Mouse (Mus musculus): Measurements from ENCODE around the gene Gtf2h2.
"Not testable (repeated sequence)": the region's sequence is repeated elsewhere in the genome, so short reads cannot be mapped to it uniquely, and the experiment has no call there.

The Gtf2h2 gene

DNA sequence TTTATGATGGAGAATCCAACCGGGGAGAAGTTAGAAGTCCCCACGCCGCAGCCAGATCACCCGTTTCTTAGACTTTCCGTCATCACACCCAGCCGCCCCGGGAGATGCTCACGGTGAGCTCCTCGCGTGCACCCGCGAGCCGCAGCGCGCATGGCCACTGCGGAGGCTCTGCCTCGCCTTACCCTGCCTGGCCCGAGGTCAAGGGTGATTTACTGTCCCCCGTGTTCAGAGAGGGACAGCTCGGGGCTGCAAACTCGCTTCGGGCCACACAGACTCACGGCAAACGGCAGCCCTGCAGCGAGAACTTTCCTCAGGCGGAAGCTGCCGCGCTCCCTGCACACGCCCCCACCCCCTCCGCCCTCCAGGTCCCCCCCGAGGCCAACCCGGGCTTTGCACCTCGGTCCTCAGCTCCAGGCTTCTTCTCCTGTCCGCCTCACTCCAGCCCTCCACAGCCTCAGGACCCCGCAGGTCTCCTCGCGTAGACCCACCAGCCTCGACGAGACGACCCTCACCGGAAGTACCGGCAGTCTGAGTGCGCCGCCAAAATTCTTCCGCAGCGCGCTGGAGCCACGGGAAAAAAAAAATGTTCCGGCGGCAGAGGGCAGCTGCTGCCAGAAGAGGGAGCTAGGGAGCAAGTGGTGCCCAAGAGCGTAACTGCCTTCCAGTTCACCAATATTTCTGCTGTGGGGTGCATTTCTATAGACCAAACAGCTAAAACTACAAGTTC, at the start of gene Gtf2h2:
Gene Gtf2h2, minus strand, starts transcription at position 519 of the 727 bp plus-strand sequence.
- DNase-seq (ENCODE audit: low spot score), result peak; percentile 47

DNA sequence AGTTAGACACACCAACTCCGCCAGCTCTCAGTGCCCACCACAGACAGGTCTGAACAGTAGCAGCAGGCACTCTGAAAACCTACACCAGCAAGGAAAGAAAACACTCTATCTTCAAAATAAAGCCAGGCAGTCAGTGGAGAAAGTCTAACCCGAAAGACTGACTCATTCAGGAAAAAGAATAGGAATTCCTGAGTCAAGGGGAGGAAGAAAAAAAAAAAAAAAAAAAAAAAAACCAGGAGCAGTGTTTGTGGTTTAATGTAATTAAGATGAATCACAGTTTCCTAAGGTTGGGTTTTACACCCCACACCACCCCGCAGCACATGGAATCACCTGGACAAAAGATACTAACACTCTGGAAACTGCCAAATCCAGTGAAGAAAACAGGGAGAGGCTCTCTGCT, 43.8 kb upstream of the Gtf2h2 start:
- DNase-seq (ENCODE audit: low spot score), result no peak

DNA sequence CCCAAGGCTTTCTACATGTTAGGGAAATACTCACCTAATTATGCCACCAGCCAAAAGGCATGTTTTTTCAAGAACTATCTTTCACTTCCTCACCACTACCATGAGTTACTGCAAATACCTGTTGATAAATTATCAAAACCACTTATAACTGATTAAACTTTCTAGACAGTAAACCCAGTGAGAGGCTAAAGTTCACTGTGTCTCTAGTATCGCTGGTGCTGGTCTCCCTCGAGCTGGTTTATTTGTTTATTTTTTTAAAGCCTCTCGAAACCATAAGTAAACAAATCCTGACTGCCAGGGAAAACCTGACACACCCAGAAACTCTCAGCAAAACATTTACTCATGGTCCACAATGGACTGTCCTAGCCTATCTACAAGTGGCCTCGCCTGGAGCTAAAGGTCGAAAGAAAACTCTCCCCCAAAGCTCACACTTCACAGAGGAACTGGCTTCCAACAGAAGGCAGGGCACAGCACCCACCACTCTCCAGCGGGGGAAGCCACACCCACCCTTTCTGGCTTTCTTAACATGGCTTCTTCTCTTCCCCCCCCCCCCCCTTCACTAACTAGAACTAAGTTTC, 40.5 kb upstream of the Gtf2h2 start:
- DNase-seq (ENCODE audit: low spot score), result no peak

DNA sequence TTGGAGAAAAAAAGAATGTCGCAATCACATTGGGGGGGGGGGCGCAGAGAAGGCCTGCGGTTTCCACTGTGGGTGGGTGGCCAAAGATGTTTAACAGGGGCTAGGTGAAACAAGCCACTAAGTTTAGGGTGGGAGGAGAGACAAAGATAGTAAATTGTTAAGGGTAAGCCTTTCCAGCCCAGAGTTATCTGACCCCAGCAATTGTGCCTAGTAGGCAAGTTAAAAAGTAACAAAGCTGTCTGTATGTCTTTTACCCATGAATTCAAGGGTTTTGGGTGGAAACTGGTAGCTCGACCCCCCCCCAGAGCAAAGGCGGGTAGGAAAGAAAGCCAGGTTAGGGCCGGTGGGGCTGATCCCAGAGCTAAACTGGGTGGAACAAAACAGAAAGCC, 34.3 kb upstream of the Gtf2h2 start:
- no peak for DNase-seq (ENCODE audit: low spot score)

DNA sequence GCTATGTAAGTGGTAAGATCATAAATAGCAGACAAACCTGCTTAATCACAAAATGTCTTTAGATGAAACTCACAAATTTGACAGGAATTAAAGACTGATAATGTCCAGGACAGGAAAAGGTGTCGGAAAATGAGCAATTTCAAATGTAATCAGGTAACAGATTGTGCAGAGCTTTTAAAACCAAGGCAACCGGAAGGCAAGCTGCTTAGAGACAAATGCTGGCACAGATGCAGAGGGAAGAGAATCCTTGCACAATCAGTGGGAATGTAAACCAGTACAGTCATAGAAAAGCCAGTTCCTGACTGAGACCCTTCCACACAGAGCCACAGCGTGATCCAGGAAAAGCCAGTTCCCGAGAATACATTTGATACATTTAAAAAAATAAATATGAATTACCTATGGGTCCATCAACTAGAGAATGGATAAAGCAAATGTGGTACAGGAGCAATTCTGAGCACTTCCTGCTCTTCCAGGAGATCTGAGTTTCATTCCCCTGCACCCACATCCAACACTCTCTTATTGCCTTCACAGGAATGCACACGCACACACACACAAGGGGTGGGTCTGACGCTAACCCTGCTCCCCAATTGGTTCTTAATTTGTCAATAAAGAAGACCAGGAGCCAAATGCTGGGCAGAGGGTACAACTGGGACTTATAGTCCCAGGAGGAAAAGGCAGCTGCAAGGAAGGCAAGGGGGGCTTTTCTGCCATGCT, 33.7 kb upstream of the Gtf2h2 start:
- no peak for DNase-seq (ENCODE audit: low spot score)

DNA sequence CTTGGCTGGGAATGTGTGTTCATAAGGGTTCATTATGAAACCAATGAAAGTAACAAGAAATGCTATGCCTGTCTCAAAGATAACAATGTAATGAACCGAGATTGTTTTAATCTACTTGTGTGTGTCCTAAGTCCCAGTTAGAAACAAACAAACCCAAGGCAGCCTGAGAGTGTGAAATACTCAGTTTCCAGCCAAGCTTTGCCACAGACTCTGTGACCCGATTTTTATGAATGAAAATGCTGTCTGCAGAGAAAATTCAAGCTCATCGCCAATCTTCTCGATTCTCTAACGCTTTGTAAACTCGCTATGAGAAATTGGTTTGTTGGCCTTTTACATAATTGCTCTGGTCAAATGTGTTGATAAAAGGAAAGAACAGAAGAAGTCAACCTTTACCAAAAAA, 32.5 kb upstream of the Gtf2h2 start:
- DNase-seq (ENCODE audit: low spot score), result no peak

DNA sequence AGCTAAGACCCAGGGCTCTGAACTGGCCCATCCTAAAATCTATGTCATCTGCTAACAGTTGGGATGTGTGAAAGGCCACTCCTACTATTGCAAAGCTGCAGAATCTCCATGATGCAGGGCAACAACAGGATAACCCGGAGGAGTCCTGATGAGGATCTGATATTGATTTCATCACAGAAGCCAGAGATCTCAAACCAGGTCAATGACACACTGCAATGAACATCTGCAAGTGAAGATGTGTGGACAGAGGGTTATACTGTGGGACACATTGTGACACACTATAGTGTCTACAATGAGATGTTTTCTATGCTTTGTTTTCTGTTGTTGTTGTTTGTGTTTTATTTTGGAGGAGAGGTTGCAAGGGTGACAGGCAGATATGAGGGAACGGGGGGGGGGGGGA, 31.3 kb upstream of the Gtf2h2 start:
- DNase-seq (ENCODE audit: low spot score), result no peak

DNA sequence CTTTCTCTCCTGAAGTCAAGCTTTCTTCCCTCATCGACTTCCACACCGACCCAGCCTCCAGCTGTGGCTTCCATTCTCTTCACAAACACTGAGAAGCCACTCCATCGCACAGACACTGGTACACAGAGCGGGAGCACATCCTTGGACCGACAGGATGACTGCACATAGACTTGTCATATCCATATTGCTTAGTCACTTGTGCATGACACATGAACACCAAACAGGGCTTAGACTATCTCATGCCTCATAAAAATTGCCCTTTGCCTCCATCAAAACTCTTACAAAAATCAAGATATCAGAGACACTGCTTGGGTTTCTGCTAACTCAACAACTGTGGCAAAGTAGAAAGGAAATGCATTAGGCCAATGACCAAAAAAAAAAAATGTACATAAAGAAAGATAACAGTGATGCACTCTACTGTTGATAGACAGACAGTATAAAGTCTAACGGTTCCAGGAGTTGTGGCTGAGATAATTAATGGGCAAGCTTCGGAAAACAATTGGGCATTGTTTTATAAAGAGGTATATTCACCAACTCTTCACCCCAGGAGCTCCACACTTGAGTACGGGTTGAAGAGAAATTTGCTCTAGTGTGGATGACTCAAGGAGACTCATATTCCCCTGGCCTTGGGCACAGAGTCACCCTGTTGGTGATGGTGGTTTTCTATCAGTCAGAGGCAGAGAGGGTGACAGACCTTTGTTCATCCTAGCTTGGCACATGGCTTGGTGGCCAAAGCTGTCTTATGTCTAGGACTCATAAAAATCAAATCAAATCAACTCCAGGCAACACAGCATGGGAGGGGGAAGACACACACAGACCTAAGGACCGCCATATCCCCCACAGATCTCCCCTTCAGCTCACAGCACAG, 29.6 kb upstream of the Gtf2h2 start:
- no peak for DNase-seq (ENCODE audit: low spot score)

DNA sequence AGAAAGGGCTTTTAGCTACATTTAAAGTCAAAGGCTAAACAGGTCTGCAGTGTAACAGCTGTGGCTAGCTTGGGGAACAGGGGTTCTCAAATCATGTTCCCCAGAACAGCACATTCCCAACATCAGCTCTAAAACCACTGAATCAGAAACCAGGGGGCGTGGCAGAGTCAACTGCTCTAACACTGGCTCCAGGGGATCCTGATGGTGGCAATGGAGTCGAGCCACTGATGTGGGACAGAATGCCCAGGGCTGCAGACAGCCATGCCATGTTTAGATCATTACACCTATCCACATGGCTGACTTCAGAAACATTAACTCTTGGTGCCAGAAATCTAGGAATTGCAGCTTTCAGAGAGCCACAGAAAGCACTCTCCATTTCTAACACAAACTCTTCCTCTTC, 26.8 kb upstream of the Gtf2h2 start:
- no peak for DNase-seq (ENCODE audit: low spot score)

DNA sequence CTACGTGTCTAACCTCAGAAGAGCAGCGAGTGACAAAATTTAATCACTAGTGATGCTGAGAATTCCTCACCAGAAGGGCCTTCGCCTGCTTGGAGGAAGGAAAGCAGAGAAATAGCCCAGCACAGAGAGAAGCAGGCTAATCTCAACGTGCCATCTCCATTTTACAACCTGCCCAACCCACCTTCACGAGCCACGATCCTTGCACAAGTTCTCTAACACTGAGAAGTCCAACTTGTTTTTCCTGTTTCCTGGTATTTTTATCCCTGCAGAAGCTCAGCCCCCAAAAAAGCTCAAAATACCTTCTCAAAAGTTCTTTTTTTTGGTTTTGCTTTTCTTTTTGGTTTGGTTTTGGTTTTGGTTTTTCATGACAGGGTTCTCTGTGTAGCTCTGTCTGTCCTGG, 25.8 kb upstream of the Gtf2h2 start:
- DNase-seq (ENCODE audit: low spot score), result no peak

DNA sequence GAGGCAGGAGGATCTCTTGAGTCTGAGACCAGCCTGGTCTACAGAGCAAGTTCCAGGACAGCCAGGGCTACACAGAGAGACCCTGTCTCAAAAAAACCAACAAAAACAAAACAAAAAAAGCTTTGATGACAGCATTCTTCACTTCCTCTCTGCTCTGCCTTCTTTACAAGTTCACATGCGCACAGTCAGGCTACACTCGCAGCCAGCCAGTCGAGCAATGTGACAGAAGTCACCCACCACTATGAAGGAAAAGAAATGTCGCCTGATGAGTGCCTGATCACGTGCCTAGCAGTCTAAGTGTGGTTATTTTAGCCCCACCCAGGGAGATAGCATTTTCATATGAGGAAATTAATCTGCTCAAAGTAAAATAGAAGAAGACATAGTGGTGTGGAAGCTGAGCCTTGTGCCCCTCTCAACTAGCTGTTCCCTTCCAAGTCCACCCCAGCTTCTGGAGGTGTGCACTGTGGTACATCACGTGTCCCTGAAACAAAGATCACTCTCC, 25.3 kb upstream of the Gtf2h2 start:
- no peak for DNase-seq (ENCODE audit: low spot score)

DNA sequence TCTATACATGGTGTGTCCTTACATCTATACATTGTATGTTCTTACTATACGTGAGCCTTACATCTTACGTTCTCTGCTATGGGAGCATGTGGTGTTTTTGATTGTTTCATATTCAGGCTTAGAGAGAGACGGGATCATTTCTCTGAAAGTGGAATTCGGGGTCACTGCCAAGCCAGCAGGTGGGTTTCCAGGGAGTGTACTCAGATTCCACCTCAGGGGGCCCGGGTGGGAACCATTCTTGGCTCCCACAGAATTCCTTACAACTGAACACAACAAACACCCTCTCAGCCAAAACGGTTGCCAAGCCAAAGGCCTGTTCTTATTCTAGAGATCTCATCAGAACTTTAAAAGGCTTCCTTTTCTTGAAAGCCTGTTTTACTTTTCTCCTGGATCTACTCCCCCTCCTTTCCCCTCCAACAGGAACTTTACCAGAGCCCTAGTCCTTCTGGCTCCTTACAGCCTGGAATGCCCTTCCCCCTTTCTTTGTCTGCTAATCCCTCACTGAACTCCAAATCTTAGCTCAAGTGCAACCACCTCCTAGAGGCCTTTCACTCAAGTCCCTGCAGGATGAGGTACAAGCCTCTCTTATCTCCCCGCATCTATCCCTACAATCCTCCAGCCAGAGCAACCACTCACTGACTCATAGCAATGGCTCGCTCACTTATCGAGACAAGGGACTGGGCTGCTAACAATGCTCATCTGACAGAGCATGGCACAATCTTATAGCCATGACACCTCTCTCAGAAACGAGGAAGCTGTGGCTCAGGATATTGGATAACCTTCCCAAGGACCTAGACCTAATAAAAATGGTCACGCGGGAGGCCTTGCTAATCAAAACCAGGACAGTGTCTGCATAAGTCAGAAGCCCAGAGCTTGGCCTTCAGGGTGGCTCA, 24.1 kb upstream of the Gtf2h2 start:
- no peak for DNase-seq (ENCODE audit: low spot score)

DNA sequence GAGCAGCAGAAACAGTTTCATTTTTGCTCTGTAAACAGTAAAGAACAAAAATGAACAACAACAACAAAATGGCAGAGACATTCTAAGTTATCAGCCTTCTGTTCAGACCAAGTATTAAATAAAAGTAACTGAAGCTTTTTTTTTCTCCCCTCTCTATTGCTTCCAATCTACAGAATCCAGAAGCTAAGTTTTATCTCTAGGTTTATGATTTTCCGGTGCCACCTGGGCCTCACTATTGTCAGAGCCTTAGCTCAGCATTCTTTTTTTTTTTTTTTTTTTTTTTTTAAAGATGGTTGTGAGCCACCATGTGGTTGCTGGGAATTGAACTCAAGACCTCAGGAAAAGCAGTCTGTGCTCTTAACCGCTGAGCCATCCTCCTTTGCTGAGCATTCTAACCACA, 20.4 kb upstream of the Gtf2h2 start:
- no peak for DNase-seq (ENCODE audit: low spot score)

DNA sequence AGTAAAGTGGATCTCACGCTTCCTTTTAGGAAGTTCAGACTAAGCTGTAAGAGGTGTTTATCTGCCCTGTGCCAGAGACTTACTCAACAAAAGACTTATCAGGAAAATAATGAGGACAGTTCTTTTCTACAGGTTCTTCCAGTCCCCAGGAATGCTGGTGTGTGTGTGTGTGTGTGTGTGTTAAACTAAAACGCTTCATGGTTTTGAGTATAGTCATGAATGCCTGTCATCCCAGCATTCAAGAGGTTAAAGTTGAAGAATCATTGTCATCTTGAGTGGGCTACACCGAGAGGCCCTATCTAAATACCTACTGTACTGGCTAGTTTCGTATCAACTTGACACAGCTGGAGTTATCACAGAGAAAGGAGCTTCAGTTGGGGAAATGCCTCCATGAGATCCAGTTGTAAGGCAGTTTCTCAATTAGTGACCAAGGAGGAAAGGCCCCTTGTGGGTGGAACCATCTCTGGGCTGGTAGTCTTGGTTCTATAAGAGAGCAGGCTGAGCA, 19.5 kb upstream of the Gtf2h2 start:
- DNase-seq (ENCODE audit: low spot score), result no peak

DNA sequence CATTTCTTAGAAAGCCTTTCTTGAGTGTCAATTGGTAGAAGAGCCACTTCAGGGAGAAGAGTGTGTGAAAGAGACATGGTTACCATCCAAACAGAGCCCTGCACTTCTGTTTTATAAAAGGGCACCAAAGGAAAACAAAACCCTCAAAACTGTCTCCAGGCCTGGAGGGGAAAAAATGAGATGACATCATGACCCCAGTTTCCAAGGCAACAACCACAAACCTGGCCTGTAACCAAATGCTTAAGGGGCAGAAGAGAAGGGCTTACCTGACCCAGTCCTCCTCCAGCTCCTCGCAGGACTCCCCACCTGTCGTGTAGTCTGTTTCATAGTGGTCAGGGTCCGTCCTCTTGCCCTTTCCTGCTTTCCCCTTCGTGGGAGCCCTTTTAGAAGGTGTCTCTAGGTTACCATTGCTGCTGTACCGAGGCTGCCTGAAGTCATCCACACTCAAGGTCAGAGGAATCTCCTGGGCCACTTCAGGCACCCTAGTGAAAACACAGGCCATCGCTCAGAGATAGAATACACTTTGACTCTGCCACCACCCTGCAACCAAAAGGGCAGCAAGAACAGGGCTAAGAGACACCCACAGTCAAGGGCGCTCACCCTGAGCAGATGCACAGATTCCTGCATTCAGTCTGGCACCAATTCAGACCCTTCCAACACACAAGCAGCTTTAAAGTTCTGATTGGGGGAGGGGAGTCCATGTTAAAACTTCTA, 18.9 kb upstream of the Gtf2h2 start:
- no peak for DNase-seq (ENCODE audit: low spot score)

DNA sequence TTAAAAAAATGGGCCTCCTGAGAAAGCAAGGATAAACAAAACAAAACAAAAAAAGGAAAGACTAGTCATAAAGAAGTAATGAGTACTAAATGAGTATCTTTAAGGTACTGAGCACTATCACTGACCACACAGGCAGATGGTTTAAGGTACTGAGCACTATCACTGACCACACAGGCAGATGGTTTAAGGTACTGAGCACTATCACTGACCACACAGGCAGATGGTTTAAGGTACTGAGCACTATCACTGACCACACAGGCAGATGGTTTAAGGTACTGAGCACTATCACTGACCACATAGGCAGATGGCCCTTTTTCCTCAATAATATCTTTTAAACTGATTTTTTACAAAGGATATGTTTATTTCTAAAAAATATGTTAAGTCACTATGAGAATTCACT, 7.2 kb upstream of the Gtf2h2 start:
- DNase-seq (ENCODE audit: low spot score), result not testable (repeated sequence)

DNA sequence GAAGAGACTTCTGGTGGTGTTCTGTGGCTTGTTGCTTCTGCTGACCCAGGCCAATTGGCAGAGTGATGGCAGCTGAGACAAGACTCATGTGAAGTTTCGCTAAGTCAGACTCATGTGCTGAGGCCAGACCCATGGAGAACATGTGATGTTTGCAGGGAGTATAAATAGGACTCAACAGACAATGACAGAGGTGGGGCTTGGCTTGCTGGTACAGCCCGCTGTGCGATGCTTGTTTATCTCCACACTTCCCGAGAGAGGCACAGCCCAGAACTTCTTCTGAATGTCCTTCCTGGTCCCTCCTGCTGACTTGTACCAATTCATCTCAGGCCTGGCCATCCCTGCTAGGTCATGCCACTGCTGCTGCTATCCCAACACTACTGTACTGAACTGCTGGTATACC, 3.0 kb upstream of the Gtf2h2 start:
- DNase-seq (ENCODE audit: low spot score), result no peak

DNA sequence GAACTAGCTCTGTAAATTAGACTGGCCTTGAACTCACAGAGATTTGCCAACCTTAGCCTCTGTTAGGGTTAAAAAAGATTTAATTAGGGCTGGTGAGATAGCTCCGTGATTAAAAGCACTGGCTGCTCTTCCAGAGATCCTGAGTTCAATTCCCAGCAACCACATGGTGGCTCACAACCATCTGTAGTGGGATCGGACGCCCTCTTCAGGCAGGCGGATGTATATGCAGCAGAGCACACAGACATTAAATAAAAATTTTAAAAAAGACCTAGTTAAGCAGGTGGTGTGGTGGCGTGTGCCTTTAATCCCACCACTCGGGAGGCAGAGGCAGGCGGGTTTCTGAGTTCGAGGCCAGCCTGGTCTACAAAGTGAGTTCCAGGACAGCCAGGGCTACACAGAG, 2.0 kb upstream of the Gtf2h2 start:
- DNase-seq (ENCODE audit: low spot score), result not testable (repeated sequence)

DNA sequence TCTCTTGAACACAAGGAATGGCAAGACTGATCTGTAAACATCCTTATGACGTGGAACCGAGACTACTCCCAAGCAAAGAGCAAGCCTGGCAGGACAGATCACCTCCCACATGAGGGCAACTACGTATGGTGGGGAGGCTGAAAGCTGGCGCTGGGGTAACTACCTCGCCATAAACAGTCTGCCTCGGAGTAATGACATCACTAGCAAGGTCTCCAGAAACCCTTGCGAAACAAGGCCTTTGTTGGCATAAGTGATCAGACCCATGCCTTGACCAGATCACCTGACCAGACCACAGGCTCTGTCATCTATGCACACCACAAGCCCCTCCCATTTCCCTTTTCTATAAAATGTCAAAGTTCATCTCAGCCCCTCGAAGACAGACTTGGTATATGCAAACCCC, 934 bp upstream of the Gtf2h2 start:
- DNase-seq (ENCODE audit: low spot score), result no peak

DNA sequence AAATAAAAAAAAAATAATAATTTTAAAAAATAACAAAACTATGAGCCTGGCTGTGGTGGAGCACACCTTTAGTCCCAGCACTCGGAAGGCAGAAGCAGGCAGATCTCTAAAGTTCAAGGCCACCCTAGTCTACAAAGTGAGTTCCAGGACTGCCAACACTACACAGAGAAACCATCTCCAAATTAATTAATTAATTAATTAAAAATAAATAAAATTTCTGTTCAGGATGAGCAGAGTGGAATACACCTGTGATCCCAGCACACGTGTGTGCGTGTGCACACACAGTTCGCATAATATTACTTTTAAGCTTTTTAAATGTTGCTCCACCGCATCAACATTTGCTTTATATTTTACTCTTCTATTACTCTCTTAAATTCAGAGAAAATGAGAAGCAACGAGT, 756 bp downstream of the Gtf2h2 start:
- DNase-seq (ENCODE audit: low spot score), result no peak
